Mouse (Mus musculus) layer of hippocampus, adult 2 months (tissue): ENCODE measurements around the gene Prkcz. TPM values are rescaled to one million over a fixed set of nuclear protein-coding genes. Genes with fewer than 3 reads are reported as not detected.
"Not testable (repeated sequence)": the region's sequence is repeated elsewhere in the genome, so short reads cannot be mapped to it uniquely, and the experiment has no call there.

ENCODE experiments used
- DNase-seq, 2 experiments: peaks; one replicate each; pipeline ENCODE4 v3.0.0; 2022; ENCODE audit warnings: low spot score in 2 of 2
- H3K27ac ChIP-seq: fragments of 200-600 bp; 2 replicates; pipeline ENCODE4 v1.8.1; 2022
- H3K4me3 ChIP-seq: fragments of 200-600 bp; 2 replicates; pipeline ENCODE4 v1.8.1; 2022; ENCODE audit warnings: mild to moderate bottlenecking
- CTCF ChIP-seq: fragments of 200-600 bp; conservative IDR thresholded peaks from 2 replicates; pipeline ENCODE4 v1.8.1; 2022; ENCODE audit warnings: antibody characterized with exemption, mild to moderate bottlenecking, moderate library complexity
- total RNA-seq, 2 experiments: library from RNA; stranded (reverse); gene quantifications; 2 replicates each; pipeline ENCODE4 v1.2.3; 2021

Gene Prkcz
- total RNA-seq, 2 experiments from 2014 or later, result 158 to 160 TPM

GRCm38 (mm10) chr4:155251147-155251546 lies 110.0 kb downstream of the Prkcz start:
- Histone ChIP-seq H3K4me3 (peak overlapping the region; percentile 55; the same call in 1 of the 2 replicates), H3K27ac (peak overlapping the region; percentile 96)
- TF ChIP-seq CTCF, result no peak
- peak in 1 of 2 experiments; percentile 59 for DNase-seq

GRCm38 (mm10) chr4:155250361-155251117 lies 110.6 kb downstream of the Prkcz start:
- Histone ChIP-seq H3K4me3 (peak overlapping the region; percentile 55), H3K27ac (peak overlapping the region; percentile 96)
- peak in 1 of 2 experiments; percentile 11 for DNase-seq
- no peak for TF ChIP-seq CTCF

GRCm38 (mm10) chr4:155249648-155250351 lies 111.4 kb downstream of the Prkcz start, which contains the start of gene Faap20:
TSS of gene Faap20 (plus strand) at chr4:155249802.
- peak; percentile 79 to 86 for DNase-seq
- H3K4me3 ChIP-seq, result peak within 1 kb of the TSS; percentile 55
- no peak for TF ChIP-seq CTCF
- peak within 1 kb of the TSS; percentile 96 for H3K27ac ChIP-seq

DNA sequence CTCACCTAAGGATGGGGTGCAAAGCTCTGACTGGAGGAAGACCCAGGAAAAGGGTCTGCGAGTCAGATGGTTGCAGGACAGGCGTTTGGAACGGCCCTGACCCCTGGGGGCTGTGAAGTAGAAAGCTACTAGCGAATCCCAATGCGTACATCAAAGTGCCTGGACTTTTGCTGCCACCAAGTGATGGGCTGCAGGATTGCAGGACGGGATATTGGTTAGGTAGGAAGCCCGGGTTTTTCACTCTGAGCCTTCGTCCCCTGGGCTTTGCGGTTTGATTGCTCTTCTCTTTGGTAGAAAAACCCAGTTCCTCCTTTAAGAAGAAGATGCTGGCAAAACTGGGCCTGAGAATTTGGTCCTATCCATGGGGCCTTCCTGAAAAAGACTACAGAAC lies 111.9 kb downstream of the Prkcz start:
- Histone ChIP-seq H3K27ac (peak overlapping the region; percentile 96), H3K4me3 (peak overlapping the region; percentile 55)
- peak; percentile 84 for TF ChIP-seq CTCF
- DNase-seq, result peak; percentile 91 to 96

DNA sequence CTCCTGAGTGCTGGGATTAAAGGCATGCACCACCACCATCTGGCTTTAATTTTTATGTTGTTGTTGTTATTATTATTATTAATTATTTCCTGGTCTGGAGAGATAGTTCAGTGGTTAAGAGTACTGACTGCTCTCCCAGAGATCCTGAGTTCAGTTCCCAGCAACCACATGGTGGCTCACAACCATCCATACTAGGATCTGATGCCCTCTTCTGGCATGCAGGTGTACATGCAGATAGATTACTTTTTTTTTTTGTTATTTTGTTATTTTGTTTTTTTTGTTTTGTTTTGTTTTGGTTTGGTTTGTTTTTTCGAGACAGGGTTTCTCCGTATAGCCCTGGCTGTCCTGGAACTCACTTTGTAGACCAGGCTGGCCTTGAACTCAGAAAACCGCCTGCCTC lies 113.1 kb downstream of the Prkcz start:
- H3K4me3 ChIP-seq, DNase-seq: not testable (repeated sequence)
- TF ChIP-seq CTCF, result peak; percentile 66
- 0 out of 2 replicates have a peak overlapping the region, but pooled peaks have one; percentile 36 for H3K27ac ChIP-seq

GRCm38 (mm10) chr4:155246691-155247105 lies 114.5 kb downstream of the Prkcz start:
- Histone ChIP-seq H3K4me3 (peak overlapping the region; percentile 47), H3K27ac (peak overlapping the region; percentile 94)
- peak; percentile 50 for TF ChIP-seq CTCF
- peak; percentile 78 to 86 for DNase-seq

- no peak for DNase-seq
- peak overlapping the region; percentile 94 for H3K27ac ChIP-seq
- peak overlapping the region; percentile 12; the same call in 1 of the 2 replicates for H3K4me3 ChIP-seq
- TF ChIP-seq CTCF, result no peak
Observed at GRCm38 (mm10) chr4:155245770-155246492, 115.2 kb downstream of the Prkcz start.

DNA sequence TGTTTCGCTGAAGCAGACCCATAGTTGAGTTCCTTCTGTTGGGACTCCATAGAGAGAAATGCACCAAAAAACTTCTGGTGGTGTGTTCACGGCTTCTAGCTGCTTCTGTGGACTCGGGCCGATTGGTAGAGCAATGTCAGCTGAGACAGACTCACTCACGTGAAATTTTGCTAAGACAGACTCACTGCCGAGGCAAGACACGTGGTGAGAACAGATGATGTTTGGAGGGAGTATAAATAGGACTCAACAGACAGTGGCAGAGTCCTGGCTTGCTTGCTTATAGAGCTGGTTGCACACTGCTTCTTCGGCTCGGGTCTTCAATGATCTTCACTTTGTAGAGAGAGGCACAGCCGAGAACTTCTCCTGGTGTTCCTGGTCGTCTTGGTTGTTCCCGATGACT lies 117.9 kb downstream of the Prkcz start:
- no peak for DNase-seq
- Histone ChIP-seq H3K4me3 (no peak overlapping the region), H3K27ac (peak overlapping the region; percentile 39; the same call in 1 of the 2 replicates)
- TF ChIP-seq CTCF, result no peak

GRCm38 (mm10) chr4:155242292-155242691 lies 118.9 kb downstream of the Prkcz start:
- no peak overlapping the region for H3K27ac ChIP-seq
- DNase-seq, result no peak
- H3K4me3 ChIP-seq, result no peak overlapping the region
- TF ChIP-seq CTCF, result no peak

GRCm38 (mm10) chr4:155241789-155242188 lies 119.4 kb downstream of the Prkcz start:
- no peak overlapping the region for H3K27ac ChIP-seq
- no peak for DNase-seq
- no peak for TF ChIP-seq CTCF
- no peak overlapping the region for H3K4me3 ChIP-seq

DNA sequence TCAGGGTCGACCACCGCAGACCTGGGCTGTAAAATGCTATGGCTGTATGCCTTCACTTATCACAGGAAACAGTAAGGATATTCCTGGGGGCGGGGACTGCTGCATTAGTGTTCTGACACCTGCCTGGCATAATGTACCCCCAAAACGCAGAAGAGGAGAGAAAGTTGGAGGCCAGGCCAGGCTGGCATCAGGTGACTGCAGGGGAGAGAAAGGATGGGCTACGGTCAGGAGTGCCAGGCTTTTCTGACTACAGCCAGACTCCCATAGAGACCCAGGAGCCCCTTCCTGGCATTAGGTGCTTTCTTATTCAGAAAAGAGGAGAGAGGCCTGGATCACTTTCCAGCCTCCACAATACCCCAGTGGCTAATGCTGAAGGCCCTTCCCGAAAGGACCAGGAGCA lies 121.7 kb downstream of the Prkcz start:
- Histone ChIP-seq H3K27ac (no peak overlapping the region), H3K4me3 (no peak overlapping the region)
- DNase-seq, result no peak
- no peak for TF ChIP-seq CTCF

DNA sequence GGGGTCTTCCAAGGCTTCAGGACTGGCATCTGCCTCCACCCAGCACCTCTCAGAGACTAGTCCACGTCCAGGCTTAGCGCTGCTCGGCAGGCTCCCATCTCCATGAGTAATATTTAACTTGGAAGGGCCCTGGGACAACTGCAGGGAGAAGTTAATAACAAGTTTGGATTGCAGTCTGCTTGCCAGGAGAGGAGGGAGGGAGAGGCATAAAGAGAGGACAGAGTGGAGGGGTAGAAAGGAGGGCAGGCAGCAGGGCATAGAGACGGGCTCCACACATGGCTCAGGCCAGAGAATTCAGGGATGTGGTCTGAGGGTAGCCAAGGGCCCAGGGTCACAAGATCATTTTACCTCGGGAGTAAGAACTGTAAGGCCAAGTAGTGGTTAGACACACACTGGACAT lies 122.9 kb downstream of the Prkcz start:
- TF ChIP-seq CTCF, result no peak
- no peak overlapping the region for H3K4me3 ChIP-seq
- no peak for DNase-seq
- H3K27ac ChIP-seq, result peak overlapping the region; percentile 39
